Mouse (Mus musculus) thymus, postnatal 0 days (tissue): ENCODE measurements at regions not wholly inside any gene's neighbourhood (a gene's known extent, or its start where the extent isn't known, plus 50 kb on each side); places are given as distances from the start of the nearest gene placed in this dataset.
"Not testable (repeated sequence)": the region's sequence is repeated elsewhere in the genome, so short reads cannot be mapped to it uniquely, and the experiment has no call there.

Experiments
- DNase-seq: peaks from one replicate; pipeline ENCODE4 v3.0.0-alpha.2; 2015; ENCODE audit warnings: low spot score

- DNase-seq, result peak; percentile 3
Measured at GRCm38 (mm10) chrX:15322207-15322839, 1111.4 kb downstream of the H2al1n start.

GRCm38 (mm10) chrX:15322958-15323357 is 1112.0 kb downstream of the H2al1n start:
- no peak for DNase-seq

DNA sequence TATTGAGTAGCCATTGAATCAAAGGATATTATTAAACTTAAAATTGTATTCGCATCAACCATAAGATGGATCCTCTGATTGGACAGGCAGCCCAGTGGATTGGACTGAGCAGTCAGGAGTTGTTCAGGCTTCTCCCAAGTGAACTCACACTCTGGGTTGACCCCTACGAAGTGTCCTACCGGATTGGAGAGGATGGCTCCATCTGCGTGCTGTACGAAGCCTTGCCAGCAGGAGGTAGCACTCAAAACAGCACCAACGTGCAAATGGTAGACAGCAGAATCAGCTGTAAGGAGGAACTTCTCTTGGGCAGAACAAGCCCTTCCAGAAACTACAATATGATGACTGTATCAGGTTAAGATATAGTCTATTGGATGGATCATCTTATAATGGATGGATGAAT is 1154.2 kb downstream of the H2al1n start:
- DNase-seq, result not testable (repeated sequence)
